Mouse (Mus musculus) kidney, adult 2 months (tissue): ENCODE data around the gene Fcgr2b.

Experiments
- CTCF ChIP-seq: fragments of 200-500 bp; conservative IDR thresholded peaks from 2 replicates; pipeline ENCODE4 v1.5.1; 2011; ENCODE audit warnings: low read depth, mild to moderate bottlenecking, control low read depth, low read length, moderate library complexity, mixed read lengths; ENCODE audit not compliant: insufficient read depth, insufficient read length
- POLR2A ChIP-seq: fragments of 200-500 bp; IDR thresholded peaks from one replicate; pipeline ENCODE4 v1.6.1; 2011; ENCODE audit warnings: low read depth, low read length, control low read depth

DNA sequence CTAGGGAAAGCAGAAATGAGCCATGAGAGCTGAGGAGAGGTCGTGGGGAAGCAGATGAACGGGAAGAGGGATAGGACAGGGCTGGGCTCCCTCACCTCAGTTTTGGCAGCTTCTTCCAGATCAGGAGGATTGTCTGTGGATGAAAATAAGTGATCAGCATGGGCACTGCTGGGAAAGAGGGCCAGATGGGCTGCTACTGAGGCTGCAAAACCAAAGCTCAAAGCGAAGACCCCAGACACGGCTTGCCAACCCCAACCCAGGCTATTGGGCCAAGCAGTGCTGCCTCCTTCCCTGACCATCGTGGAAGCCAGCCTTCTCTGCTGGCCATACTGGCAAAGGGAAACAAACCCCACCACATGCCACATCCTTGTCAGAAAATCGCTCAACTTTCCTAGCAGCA is 15.2 kb downstream of the Fcgr2b start:
- no peak for TF ChIP-seq POLR2A
- TF ChIP-seq CTCF, result no peak
